Mouse (Mus musculus) stomach, embryonic 16.5 days (tissue): ENCODE results near the gene Rap2a. TPM values are rescaled to one million over a fixed set of nuclear protein-coding genes. Genes with fewer than 3 reads are reported as not detected.

Source experiments
- ATAC-seq: fragments of 200-750 bp; cut with Nextera tagmentation; 2 replicates; pipeline ENCODE4 v1.8.0; 2017; ENCODE audit warnings: moderate number of reproducible peaks, moderate TSS enrichment; ENCODE audit not compliant: insufficient read depth, low FRiP score
- H3K27ac ChIP-seq: fragments of 300-500 bp; sonication (generic); 2 replicates; pipeline ENCODE4 v1.5.1; 2014; ENCODE audit warnings: low read length
- H3K27me3 ChIP-seq: fragments of 300-500 bp; sonication (generic); 2 replicates; pipeline ENCODE4 v1.6.1; 2014; ENCODE audit warnings: low read length, control low read depth, mixed read lengths; ENCODE audit not compliant: control insufficient read depth, insufficient read depth
- H3K36me3 ChIP-seq: fragments of 300-500 bp; sonication (generic); 2 replicates; pipeline ENCODE4 v1.6.1; 2014; ENCODE audit warnings: low read length; ENCODE audit not compliant: control insufficient read depth, insufficient read depth
- H3K4me1 ChIP-seq: fragments of 300-500 bp; sonication (generic); 2 replicates; pipeline ENCODE4 v1.6.1; 2014; ENCODE audit warnings: low read length, control low read depth, mixed read lengths; ENCODE audit not compliant: control insufficient read depth, insufficient read depth
- H3K4me2 ChIP-seq: fragments of 300-500 bp; sonication (generic); 2 replicates; pipeline ENCODE4 v1.6.1; 2014; ENCODE audit warnings: low read depth, low read length, mixed read lengths
- H3K4me3 ChIP-seq: fragments of 300-500 bp; sonication (generic); replicated peaks from 2 replicates; pipeline ENCODE4 v1.5.1; 2014; ENCODE audit warnings: mild to moderate bottlenecking, low read length
- H3K9ac ChIP-seq: fragments of 300-500 bp; sonication (generic); 2 replicates; pipeline ENCODE4 v1.6.1; 2014; ENCODE audit warnings: low read length
- H3K9me3 ChIP-seq: fragments of 300-500 bp; sonication (generic); replicated peaks from 2 replicates; pipeline ENCODE4 v1.6.1; 2016; ENCODE audit warnings: low read length, control low read depth; ENCODE audit not compliant: control insufficient read depth
- WGBS: fragments of 180-500 bp; shearing (Covaris S2); extraction: QIAGEN DNeasy Blood & Tissue Kit; methylation state at CpG from one replicate; pipeline ENCODE4 v1.1.7; 2014; 5-methylcytosine and 5-hydroxymethylcytosine counted together
- polyA plus RNA-seq: library from polyadenylated mRNA; unstranded; fragments of >200 nt; fragmentation: Nextera tagmentation; extraction: Ambion mirVana; gene quantifications from 2 replicates; pipeline ENCODE4 v1.2.1, GENCODE M21; 2015

Gene Rap2a
- polyA plus RNA-seq, 1 experiment from 2014 or later, result 7.9 TPM

GRCm38 (mm10) chr14:120504928-120505461 lies 26.8 kb downstream of the Rap2a start:
- Histone ChIP-seq H3K9ac (no peak overlapping the region), H3K27me3 (no peaks in the 10 kb centered on the region), H3K4me3 (no peak overlapping the region), H3K9me3 (no peaks in the 10 kb centered on the region), H3K27ac (no peak overlapping the region), H3K4me2 (no peak overlapping the region), H3K36me3 (no peaks in the 10 kb centered on the region; the same call in none of the 2 replicates), H3K4me1 (no peaks in the 10 kb centered on the region)
- 85% methylated on average over 18 of the region's 18 CpGs for WGBS
- ATAC-seq, result no peak

- no peak overlapping the region for H3K9ac ChIP-seq
- no peaks in the 10 kb centered on the region for H3K4me1 ChIP-seq
- H3K27me3 ChIP-seq, result no peaks in the 10 kb centered on the region
- no peaks in the 10 kb centered on the region for H3K9me3 ChIP-seq
- ATAC-seq, result no peak
- H3K4me2 ChIP-seq, result no peak overlapping the region
- no peak overlapping the region for H3K27ac ChIP-seq
- H3K4me3 ChIP-seq, result no peak overlapping the region
- WGBS, result 93% methylated on average over 6 of the region's 6 CpGs
- H3K36me3 ChIP-seq, result no peaks in the 10 kb centered on the region; the same call in none of the 2 replicates
Measured at GRCm38 (mm10) chr14:120505918-120506317, 27.7 kb downstream of the Rap2a start.

GRCm38 (mm10) chr14:120507516-120507915 lies 29.3 kb downstream of the Rap2a start:
- no peak overlapping the region for H3K27ac ChIP-seq
- H3K9me3 ChIP-seq, result no peaks in the 10 kb centered on the region
- no peaks in the 10 kb centered on the region for H3K4me1 ChIP-seq
- peak; percentile 74 for ATAC-seq
- no peak overlapping the region for H3K4me3 ChIP-seq
- WGBS, result 46% methylated on average over 12 of the region's 12 CpGs
- H3K27me3 ChIP-seq, result no peaks in the 10 kb centered on the region
- no peaks in the 10 kb centered on the region; the same call in none of the 2 replicates for H3K36me3 ChIP-seq
- H3K9ac ChIP-seq, result no peak overlapping the region
- H3K4me2 ChIP-seq, result no peak overlapping the region

- no peak overlapping the region for H3K4me3 ChIP-seq
- no peak for ATAC-seq
- WGBS, result 79% methylated on average over 16 of the region's 16 CpGs
- H3K4me1 ChIP-seq, result no peaks in the 10 kb centered on the region
- H3K36me3 ChIP-seq, result no peaks in the 10 kb centered on the region; the same call in none of the 2 replicates
- H3K9ac ChIP-seq, result no peak overlapping the region
- H3K27me3 ChIP-seq, result no peaks in the 10 kb centered on the region
- no peaks in the 10 kb centered on the region for H3K9me3 ChIP-seq
- no peak overlapping the region for H3K27ac ChIP-seq
- H3K4me2 ChIP-seq, result no peak overlapping the region
Measured at GRCm38 (mm10) chr14:120508566-120509365, 30.5 kb downstream of the Rap2a start.

GRCm38 (mm10) chr14:120509366-120509640 lies 31.1 kb downstream of the Rap2a start:
- WGBS, result 87% methylated on average over 5 of the region's 5 CpGs

GRCm38 (mm10) chr14:120511821-120512220 lies 33.6 kb downstream of the Rap2a start:
- H3K36me3 ChIP-seq, result no peaks in the 10 kb centered on the region
- no peak overlapping the region for H3K4me3 ChIP-seq
- peaks cover 6% of the 10 kb centered on the region for H3K4me1 ChIP-seq
- no peaks in the 10 kb centered on the region for H3K9me3 ChIP-seq
- H3K4me2 ChIP-seq, result no peak overlapping the region
- no peak overlapping the region for H3K9ac ChIP-seq
- no peaks in the 10 kb centered on the region for H3K27me3 ChIP-seq
- WGBS, result 88% methylated on average over 5 of the region's 5 CpGs
- no peak overlapping the region for H3K27ac ChIP-seq
- no peak for ATAC-seq

More at GRCm38 (mm10) chr14:120509366-120509640, 31.1 kb downstream of the Rap2a start:
- Histone ChIP-seq H3K27me3 (no peaks in the 10 kb centered on the region), H3K9me3 (no peaks in the 10 kb centered on the region), H3K9ac (no peak overlapping the region), H3K4me3 (no peak overlapping the region), H3K4me2 (no peak overlapping the region), H3K36me3 (no peaks in the 10 kb centered on the region; the same call in 1 of the 2 replicates), H3K4me1 (no peaks in the 10 kb centered on the region), H3K27ac (no peak overlapping the region)
- no peak for ATAC-seq

- Histone ChIP-seq H3K9me3 (no peaks in the 10 kb centered on the region), H3K4me3 (no peak overlapping the region), H3K27ac (peak overlapping the region; percentile 53), H3K36me3 (no peaks in the 10 kb centered on the region), H3K9ac (no peak overlapping the region), H3K4me2 (no peak overlapping the region), H3K27me3 (no peaks in the 10 kb centered on the region), H3K4me1 (peaks cover 6% of the 10 kb centered on the region)
- ATAC-seq, result no peak
- WGBS, result 25% methylated on average over 4 of the region's 4 CpGs
Measured at GRCm38 (mm10) chr14:120514821-120515271, 36.6 kb downstream of the Rap2a start.

- Histone ChIP-seq H3K9me3 (no peaks in the 10 kb centered on the region), H3K9ac (no peak overlapping the region), H3K27me3 (no peaks in the 10 kb centered on the region), H3K27ac (peak overlapping the region; percentile 53), H3K36me3 (no peaks in the 10 kb centered on the region), H3K4me1 (peaks cover 6% of the 10 kb centered on the region), H3K4me3 (no peak overlapping the region), H3K4me2 (no peak overlapping the region)
- 68% methylated on average over 1 of the region's 1 CpGs for WGBS
- ATAC-seq, result no peak
Measured at GRCm38 (mm10) chr14:120515376-120515775, 37.1 kb downstream of the Rap2a start.

GRCm38 (mm10) chr14:120518706-120519105 lies 40.5 kb downstream of the Rap2a start:
- 75% methylated on average over 5 of the region's 5 CpGs for WGBS
- no peak overlapping the region for H3K27ac ChIP-seq

More at GRCm38 (mm10) chr14:120518706-120519105, 40.5 kb downstream of the Rap2a start:
- peaks cover 8% of the 10 kb centered on the region for H3K4me1 ChIP-seq
- no peaks in the 10 kb centered on the region for H3K36me3 ChIP-seq
- no peaks in the 10 kb centered on the region for H3K9me3 ChIP-seq
- H3K4me3 ChIP-seq, result no peak overlapping the region
- H3K9ac ChIP-seq, result no peak overlapping the region
- no peak for ATAC-seq
- H3K27me3 ChIP-seq, result no peaks in the 10 kb centered on the region
- H3K4me2 ChIP-seq, result no peak overlapping the region
